Mouse (Mus musculus) testis, adult 2 months (tissue): ENCODE measurements around the gene Jazf1.

ENCODE experiments used
- CTCF ChIP-seq: fragments of 200-500 bp; IDR thresholded peaks from 2 replicates; pipeline ENCODE4 v1.5.1; 2012; ENCODE audit warnings: low read depth, mild to moderate bottlenecking, inconsistent platforms, low read length, moderate library complexity; ENCODE audit not compliant: control insufficient read depth, insufficient read depth, insufficient replicate concordance
- POLR2A ChIP-seq: fragments of 200-500 bp; IDR thresholded peaks from 2 replicates; pipeline ENCODE4 v1.6.1; 2012; ENCODE audit warnings: low read depth, mild to moderate bottlenecking, inconsistent platforms, low read length, moderate library complexity; ENCODE audit not compliant: control insufficient read depth

DNA sequence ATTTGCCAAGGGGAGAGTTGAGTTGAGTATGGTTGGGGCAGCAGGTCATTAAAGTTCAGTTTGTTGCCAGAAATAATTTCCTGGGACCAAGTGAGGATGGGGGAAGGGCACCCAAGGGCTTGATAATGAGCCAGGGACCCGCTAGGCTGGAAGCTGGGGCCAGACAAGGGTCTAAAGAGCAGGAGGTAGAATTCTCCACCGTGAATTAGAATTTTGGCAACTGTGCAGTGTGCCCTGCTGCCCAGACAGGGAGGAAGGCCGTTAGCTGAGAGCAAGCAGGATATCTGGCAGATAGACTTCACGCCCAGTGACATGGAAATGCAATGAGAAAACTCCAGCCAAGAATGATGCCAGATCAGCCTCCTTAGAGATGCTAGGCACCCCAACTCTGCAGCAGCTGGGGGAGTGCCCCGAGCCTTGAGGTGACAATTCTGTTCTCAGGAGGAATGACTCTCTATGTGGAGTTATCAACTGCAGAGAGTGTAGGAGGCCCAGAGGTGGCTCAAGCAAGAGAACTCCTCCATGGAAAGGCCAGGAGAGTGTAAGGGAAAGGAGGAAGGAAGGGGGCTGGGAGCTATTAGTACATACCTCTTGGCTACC, 1.6 kb upstream of the Jazf1 start:
- no peak for TF ChIP-seq CTCF
- no peak for TF ChIP-seq POLR2A
